Mouse (Mus musculus): Measurements from ENCODE around the gene Gm38655.

- TF ChIP-seq POLR2A (IDR thresholded peaks at IDR 0.05; ENCODE audit: insufficient read depth, low read length) (no peak), CTCF (IDR thresholded peaks at IDR 0.05; ENCODE audit: low read depth, low read length) (no peak)
These were observed 27.1 kb upstream of the Gm38655 start for GRCm38 (mm10) chr17:25202401-25202800.
